Mouse (Mus musculus): ENCODE results near the gene Olfr901.
"Not testable (repeated sequence)": the region's sequence is repeated elsewhere in the genome, so short reads cannot be mapped to it uniquely, and the experiment has no call there.

The Olfr901 gene

GRCm38 (mm10) chr9:38429155-38429554 is at the start of gene Olfr901:
Olfr901 (plus strand) TSS chr9:38429455.
- DNase-seq (ENCODE audit: low read depth): no peak

- DNase-seq (ENCODE audit: low read depth): no peak
These were observed 27.9 kb upstream of the Olfr901 start, which contains the start of gene Olfr147 for GRCm38 (mm10) chr9:38401398-38401797. Olfr147 (plus strand) TSS chr9:38401698.

GRCm38 (mm10) chr9:38407502-38407901 is 21.8 kb upstream of the Olfr901 start:
- DNase-seq (ENCODE audit: low read depth): not testable (repeated sequence)

GRCm38 (mm10) chr9:38413502-38413901 is 15.8 kb upstream of the Olfr901 start:
- DNase-seq (ENCODE audit: low read depth): not testable (repeated sequence)

GRCm38 (mm10) chr9:38423801-38424200 is 5.5 kb upstream of the Olfr901 start:
- no peak for DNase-seq (ENCODE audit: low read depth)

- DNase-seq (ENCODE audit: low read depth): no peak
These were observed 2.2 kb upstream of the Olfr901 start for GRCm38 (mm10) chr9:38427026-38427425.

- no peak for DNase-seq (ENCODE audit: low read depth)
These were observed 18.1 kb downstream of the Olfr901 start, which contains the start of gene Olfr902 for GRCm38 (mm10) chr9:38447352-38447751. Olfr902 (plus strand) TSS chr9:38447652.

- no peak for DNase-seq (ENCODE audit: low read depth)
These were observed 33.6 kb downstream of the Olfr901 start, which contains the start of gene Olfr904 for GRCm38 (mm10) chr9:38462844-38463243. Olfr904 (plus strand) TSS chr9:38463144.

- no peak for DNase-seq (ENCODE audit: low read depth)
These were observed 41.6 kb downstream of the Olfr901 start, which contains the start of gene Olfr905 for GRCm38 (mm10) chr9:38470807-38471206. Olfr905 (plus strand) TSS chr9:38471107.
